Mouse (Mus musculus) hindlimb bud, embryonic 11.5 days (tissue): Measurements from ENCODE around the gene Itgax.
"Not testable (repeated sequence)": the region's sequence is repeated elsewhere in the genome, so short reads cannot be mapped to it uniquely, and the experiment has no call there.

Source experiments
- DNase-seq: peaks from one replicate; pipeline ENCODE4 v3.0.0-alpha.2; 2012; ENCODE audit warnings: low read depth, low spot score; ENCODE audit errors: extremely low spot score

Itgax gene

GRCm38 (mm10) chr7:128158688-128159354 is 29.5 kb downstream of the Itgax start:
- not testable (repeated sequence) for DNase-seq

- no peak for DNase-seq
Observed at GRCm38 (mm10) chr7:128164001-128164400, 34.7 kb downstream of the Itgax start.

- no peak for DNase-seq
Observed at GRCm38 (mm10) chr7:128166391-128166790, 37.0 kb downstream of the Itgax start.

- no peak for DNase-seq
Observed at GRCm38 (mm10) chr7:128169996-128170395, 40.6 kb downstream of the Itgax start.

GRCm38 (mm10) chr7:128178385-128178784 is 49.0 kb downstream of the Itgax start:
- DNase-seq, result no peak

GRCm38 (mm10) chr7:128180126-128180525 is 50.8 kb downstream of the Itgax start:
- no peak for DNase-seq

GRCm38 (mm10) chr7:128180546-128180945 is 51.2 kb downstream of the Itgax start:
- no peak for DNase-seq

- DNase-seq, result no peak
Observed at GRCm38 (mm10) chr7:128181691-128182090, 52.3 kb downstream of the Itgax start.
